Mouse (Mus musculus) monocyte, adult 5-6 weeks (primary cell): ENCODE results near the gene Nudt15. TPM values are rescaled to one million over a fixed set of nuclear protein-coding genes. Genes with fewer than 3 reads are reported as not detected.

Source experiments
- ATAC-seq: fragments of 153-309, 156-312 bp; replicated peaks from 2 replicates; pipeline ENCODE4 v1.8.0; 2017; ENCODE audit warnings: mild to moderate bottlenecking; ENCODE audit not compliant: low TSS enrichment, insufficient number of reproducible peaks, severe bottlenecking, poor library complexity, low FRiP score
- total RNA-seq: library from RNA; stranded (forward); fragments of 200-1000, 200-491, 200-594 nt; gene quantifications from 3 replicates; pipeline ENCODE4 v1.2.3, GENCODE M21; 2017

Gene Nudt15
- total RNA-seq, 1 experiment from 2014 or later = 8.5 TPM

DNA sequence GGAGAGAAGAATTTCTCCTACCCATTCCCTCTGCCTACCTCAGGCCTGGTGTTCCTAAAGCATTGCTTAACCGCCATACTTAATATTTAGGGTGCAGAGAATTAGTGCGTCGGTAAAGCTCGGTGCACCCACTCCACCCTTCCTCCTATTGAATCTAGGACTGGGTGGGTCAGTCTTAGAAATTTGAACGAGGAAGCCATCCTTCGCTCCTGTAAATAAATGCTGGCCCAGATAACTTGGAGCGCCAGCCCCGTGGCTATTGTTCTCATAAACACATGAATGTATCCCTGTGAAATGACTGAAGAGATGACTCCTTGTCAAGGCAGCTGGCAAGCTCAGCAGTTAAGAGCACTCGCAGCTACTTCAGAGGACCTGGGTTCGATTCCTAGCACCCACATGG, 71.0 kb downstream of the Nudt15 start:
- no peak for ATAC-seq

- ATAC-seq = 0 out of 2 replicates have a peak, but pooled peaks have one; percentile 30
Measured at GRCm38 (mm10) chr14:73476361-73476934, 71.6 kb downstream of the Nudt15 start.

- no peak for ATAC-seq
Measured at GRCm38 (mm10) chr14:73475506-73475905, 72.5 kb downstream of the Nudt15 start.

DNA sequence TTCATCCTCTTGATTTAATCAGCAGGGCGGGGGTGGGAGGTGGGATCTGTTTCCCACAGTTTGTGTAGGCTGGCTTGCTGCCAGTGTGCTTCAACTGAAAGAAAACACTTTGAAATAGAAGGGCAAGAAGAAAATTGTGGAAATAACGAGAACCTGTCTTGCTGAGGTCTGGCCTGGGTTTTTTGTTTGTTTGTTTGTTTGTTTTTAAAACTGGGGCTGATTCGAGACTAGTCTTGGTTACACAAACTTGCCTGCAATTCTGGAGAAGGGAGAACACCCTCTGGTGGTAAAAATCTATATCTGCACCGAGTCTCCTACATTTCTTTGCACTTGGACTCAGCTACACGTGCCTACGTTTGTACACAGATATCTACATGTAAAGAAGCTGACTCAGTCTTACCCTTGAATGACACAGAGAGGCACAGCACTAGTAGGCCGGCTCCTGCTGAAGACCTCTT, 73.4 kb downstream of the Nudt15 start:
- ATAC-seq = peak; percentile 72

GRCm38 (mm10) chr14:73473670-73474460, 74.2 kb downstream of the Nudt15 start:
- no peak for ATAC-seq

DNA sequence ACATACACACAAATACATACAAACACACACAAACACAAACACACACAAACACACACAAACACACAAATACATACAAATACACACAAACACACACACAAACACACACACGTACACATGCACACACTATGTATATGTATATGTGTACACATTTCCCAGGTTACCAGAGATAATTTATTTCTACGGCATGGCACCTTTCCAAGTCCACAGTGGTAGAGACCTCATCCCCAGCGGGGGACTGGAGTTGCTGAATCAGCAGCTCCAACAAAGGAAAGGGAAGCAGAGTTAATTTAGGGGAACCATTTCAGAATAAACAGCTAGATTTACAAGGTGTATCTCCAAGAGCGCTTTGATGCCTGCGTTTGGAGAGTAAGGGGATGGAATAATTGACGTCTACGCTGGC, 75.8 kb downstream of the Nudt15 start:
- ATAC-seq = no peak

- ATAC-seq = no peak
Measured at GRCm38 (mm10) chr14:73470593-73470992, 77.4 kb downstream of the Nudt15 start.

- ATAC-seq = no peak
Measured at GRCm38 (mm10) chr14:73469506-73469905, 78.5 kb downstream of the Nudt15 start.

Other genes with a start within 250 kb of the Nudt15 start
- 82.3 to 133 TPM (median 104 TPM) in 3 replicates for gene Rb1, start 222.4 kb downstream of the Nudt15 start, total RNA-seq
- gene Itm2b, start 163.0 kb downstream of the Nudt15 start, total RNA-seq = 1,022 to 1,179 TPM (median 1,153 TPM) in 3 replicates
- 65.7 to 85.4 TPM (median 76.7 TPM) in 3 replicates for gene Med4, start 38.2 kb downstream of the Nudt15 start, total RNA-seq
- gene Sucla2, start 22.9 kb downstream of the Nudt15 start, total RNA-seq = 79.3 to 102 TPM (median 99.6 TPM) in 3 replicates
- 0.85 TPM in 1 of 3 replicates, not detected in the others for gene Gm21750, start 113.0 kb upstream of the Nudt15 start, total RNA-seq